Mouse (Mus musculus) Patski (cell line): ENCODE measurements around the gene Dync1h1. TPM values are rescaled to one million over a fixed set of nuclear protein-coding genes. Genes with fewer than 3 reads are reported as not detected.
A peak's percentile ranks its signal among the peaks of the same experiment; 100 is the strongest.

Experiments
- ATAC-seq: fragments of 100-300 bp; one replicate; pipeline ENCODE4 v1.8.0; 2021
- CTCF ChIA-PET: fragments of 350-600 bp; sonication (Branson Sonifier 250); formaldehyde crosslinking; loops from one replicate; lab custom pipeline; 2022; ENCODE audit warnings: inconsistent platforms; lab: Charles Lee
- POLR2A ChIA-PET: fragments of 350-600 bp; sonication (Branson Sonifier 250); formaldehyde crosslinking; loops from one replicate; lab custom pipeline; 2022; ENCODE audit warnings: antibody characterized with exemption, inconsistent platforms; lab: Charles Lee
- DNase-seq: peaks from one replicate; pipeline ENCODE4 v3.0.0-alpha.2; 2011; ENCODE audit warnings: low read depth, low spot score
- H3K27me3 ChIP-seq: fragments of 371-371 bp; one replicate; pipeline ENCODE4 v1.5.1; 2021
- CTCF ChIP-seq: fragments of 100-300 bp; IDR thresholded peaks from one replicate; pipeline ENCODE4 v1.5.1; 2021
- in situ Hi-C: fragments of 300-500 bp; cut with MboI; formaldehyde crosslinking; loops from 3 replicates; pipeline ENCODE4 v1.11.1; 2018; ENCODE audit warnings: low pct_unique_long_range_greater_than_20kb, mixed read lengths
- polyA plus RNA-seq: library from polyadenylated mRNA; unstranded; gene quantifications from one replicate; pipeline ENCODE4 v1.2.3, GENCODE M21; 2021

Dync1h1 gene
- polyA plus RNA-seq, 1 experiment from 2014 or later, result 188 TPM

GRCm38 (mm10) chr12:110606161-110606560 lies 4.9 kb downstream of the Dync1h1 start:
- TF ChIP-seq CTCF, result no peak
- POLR2A ChIA-PET, result no interaction called here
- CTCF ChIA-PET, result no interaction called here
- DNase-seq (no peak), ATAC-seq (no peak)
- in situ Hi-C loops, result no loop called here
- no peaks in the 10 kb centered on the region for H3K27me3 ChIP-seq

GRCm38 (mm10) chr12:110606676-110607075 lies 5.4 kb downstream of the Dync1h1 start:
- CTCF ChIA-PET, result no interaction called here
- DNase-seq (no peak), ATAC-seq (no peak)
- TF ChIP-seq CTCF, result no peak
- no peaks in the 10 kb centered on the region for H3K27me3 ChIP-seq
- in situ Hi-C loops, result no loop called here
- POLR2A ChIA-PET, result interaction anchor here (0.6 kb wide), 1 partner anchor 82 kb away, joined by 3 read pairs; no protein-coding TSS in a partner anchor

GRCm38 (mm10) chr12:110608460-110609152 lies 7.4 kb downstream of the Dync1h1 start:
- ChIA-PET CTCF (interaction anchor here (0.9 kb wide), 1 partner anchor 94 kb away, joined by 4 read pairs; the partner anchor contains the start of gene Hsp90aa1), POLR2A (interaction anchor here (1.2 kb wide), 1 partner anchor 18 kb away, joined by 3 read pairs; no protein-coding TSS in a partner anchor)
- ATAC-seq, result peak; percentile 85
- no peak for TF ChIP-seq CTCF
- in situ Hi-C loops, result no loop called here
- no peak for DNase-seq
- H3K27me3 ChIP-seq, result no peaks in the 10 kb centered on the region

DNA sequence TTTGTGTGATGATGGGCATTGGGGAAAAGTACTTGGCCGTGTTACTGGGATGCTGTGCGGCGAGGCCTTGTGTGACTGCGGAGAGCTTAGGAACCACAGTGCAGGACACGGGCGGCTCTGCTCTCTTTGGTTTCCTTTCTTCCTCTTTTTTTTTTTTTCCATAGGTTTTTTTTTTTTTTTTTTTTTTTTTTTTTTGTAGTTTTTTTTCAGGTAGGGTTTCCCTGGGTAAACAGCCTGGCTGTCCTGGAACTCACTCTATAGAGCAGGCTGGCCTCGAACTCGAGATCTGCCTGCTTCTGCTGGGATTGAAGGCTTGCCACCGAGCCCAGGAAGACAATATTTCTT lies 7.9 kb downstream of the Dync1h1 start:
- ATAC-seq, result no peak
- H3K27me3 ChIP-seq, result no peaks in the 10 kb centered on the region
- ChIA-PET CTCF (no interaction called here), POLR2A (interaction anchor here (1.0 to 1.2 kb wide), 2 partner anchors 18 to 28 kb away, joined by 3 read pairs; no protein-coding TSS in a partner anchor)
- TF ChIP-seq CTCF, result no peak
- DNase-seq, result no peak
- in situ Hi-C loops, result no loop called here

DNA sequence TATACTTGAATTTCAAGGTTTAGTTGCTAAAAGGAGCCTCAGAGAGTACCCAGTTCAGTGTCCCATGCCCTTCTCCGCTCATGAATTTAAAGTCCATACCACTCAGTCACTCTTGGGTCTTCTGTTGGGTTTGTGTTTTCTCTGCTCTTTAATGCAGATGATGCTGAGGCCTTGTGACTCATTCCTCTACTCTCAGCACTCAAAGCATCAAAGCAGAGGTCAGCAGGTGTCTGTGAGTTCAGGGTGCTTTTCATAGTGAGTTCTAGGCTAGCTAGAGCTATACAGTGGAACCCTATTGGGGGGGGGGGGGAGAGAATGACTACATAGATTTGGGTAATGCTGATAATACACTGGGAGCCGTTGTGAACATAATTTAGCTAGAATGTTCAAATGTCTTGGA lies 9.5 kb downstream of the Dync1h1 start:
- no peak for DNase-seq
- no peak for ATAC-seq
- no peaks in the 10 kb centered on the region for H3K27me3 ChIP-seq
- CTCF ChIA-PET, result no interaction called here
- POLR2A ChIA-PET, result interaction anchor here (0.6 kb wide), 1 partner anchor 24 kb away, joined by 3 read pairs; no protein-coding TSS in a partner anchor
- in situ Hi-C loops, result no loop called here
- no peak for TF ChIP-seq CTCF

DNA sequence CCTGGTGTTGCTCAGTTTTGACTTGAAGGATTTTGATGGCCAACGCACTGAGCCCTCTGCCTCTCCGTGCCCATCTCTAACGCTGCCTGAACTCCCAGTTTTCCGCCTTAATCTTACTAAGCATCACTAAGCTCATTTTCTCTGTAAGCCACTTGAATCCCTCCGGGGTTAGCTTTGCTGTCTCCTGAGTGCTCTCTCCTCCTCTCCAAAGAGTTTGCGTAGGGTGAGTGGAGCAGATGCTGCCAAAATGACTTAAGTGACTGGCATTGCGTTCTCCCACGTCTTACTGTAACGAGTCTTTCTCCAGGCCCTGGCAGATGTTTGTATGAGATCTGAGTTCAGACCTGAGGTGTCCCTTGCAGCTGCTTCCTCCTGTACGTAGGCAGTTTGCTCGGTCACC lies 28.8 kb downstream of the Dync1h1 start:
- no peak for ATAC-seq
- TF ChIP-seq CTCF, result no peak
- in situ Hi-C loops, result no loop called here
- DNase-seq, result no peak
- H3K27me3 ChIP-seq, result no peaks in the 10 kb centered on the region
- ChIA-PET POLR2A (no interaction called here), CTCF (no interaction called here)

GRCm38 (mm10) chr12:110636293-110636692 lies 35.0 kb downstream of the Dync1h1 start:
- no peaks in the 10 kb centered on the region for H3K27me3 ChIP-seq
- DNase-seq (no peak), ATAC-seq (no peak)
- TF ChIP-seq CTCF, result no peak
- in situ Hi-C loops, result no loop called here
- POLR2A ChIA-PET, result no interaction called here
- CTCF ChIA-PET, result no interaction called here

DNA sequence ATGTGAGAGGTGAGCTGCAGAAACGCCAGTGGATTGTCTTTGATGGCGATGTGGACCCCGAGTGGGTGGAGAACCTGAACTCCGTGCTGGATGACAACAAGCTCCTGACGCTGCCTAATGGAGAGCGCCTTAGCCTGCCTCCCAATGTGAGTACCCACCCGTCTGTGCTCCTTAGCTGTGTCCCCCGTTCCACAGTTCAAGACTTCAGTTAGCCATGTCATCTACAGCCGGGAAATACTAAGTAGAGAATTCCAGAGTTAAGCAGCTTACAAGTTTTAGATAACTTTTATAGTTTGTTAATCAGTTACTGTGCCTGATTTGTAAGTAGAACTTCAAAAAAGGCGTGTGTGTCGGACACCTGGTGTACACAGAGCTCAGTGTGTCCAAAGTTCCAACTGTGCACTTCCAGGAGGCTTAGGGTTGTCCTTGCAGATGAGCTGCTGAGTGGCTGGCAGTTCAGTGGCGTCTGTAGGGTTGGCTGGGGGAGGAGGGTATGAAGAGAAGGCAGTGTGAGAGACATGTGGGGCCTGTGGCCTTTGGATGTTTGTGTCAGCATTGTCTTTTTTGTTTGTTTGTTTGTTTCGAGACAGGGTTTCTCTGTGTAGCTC lies 36.4 kb downstream of the Dync1h1 start:
- H3K27me3 ChIP-seq, result no peaks in the 10 kb centered on the region
- POLR2A ChIA-PET, result interaction anchor here (0.7 kb wide), 1 partner anchor 28 kb away, joined by 3 read pairs; no protein-coding TSS in a partner anchor
- ATAC-seq, result no peak
- no peak for DNase-seq
- CTCF ChIA-PET, result interaction anchor here (1.0 kb wide), 1 partner anchor 11 kb away, joined by 3 read pairs; no protein-coding TSS in a partner anchor
- in situ Hi-C loops, result no loop called here
- no peak for TF ChIP-seq CTCF

- no peaks in the 10 kb centered on the region for H3K27me3 ChIP-seq
- ATAC-seq (no peak), DNase-seq (no peak)
- POLR2A ChIA-PET, result no interaction called here
- in situ Hi-C loops, result no loop called here
- TF ChIP-seq CTCF, result no peak
- CTCF ChIA-PET, result no interaction called here
Measured at GRCm38 (mm10) chr12:110650241-110650641, 49.0 kb downstream of the Dync1h1 start.

- in situ Hi-C loops, result no loop called here
- no peaks in the 10 kb centered on the region for H3K27me3 ChIP-seq
- no peak for TF ChIP-seq CTCF
- POLR2A ChIA-PET, result no interaction called here
- DNase-seq (no peak), ATAC-seq (no peak)
- CTCF ChIA-PET, result interaction anchor here (1.4 to 1.5 kb wide), 2 partner anchors 16 to 192 kb away, joined by 3 to 4 read pairs; no protein-coding TSS in a partner anchor
Measured at GRCm38 (mm10) chr12:110651464-110651863, 50.2 kb downstream of the Dync1h1 start.

- in situ Hi-C loops, result no loop called here
- ChIA-PET POLR2A (no interaction called here), CTCF (no interaction called here)
- DNase-seq, result no peak
- H3K27me3 ChIP-seq, result no peaks in the 10 kb centered on the region
- no peak for TF ChIP-seq CTCF
- ATAC-seq, result no peak
Measured at GRCm38 (mm10) chr12:110661746-110662145, 60.5 kb downstream of the Dync1h1 start.
